ENCODE assay signal across 8 mouse cellular contexts in the genomic region with DNA sequence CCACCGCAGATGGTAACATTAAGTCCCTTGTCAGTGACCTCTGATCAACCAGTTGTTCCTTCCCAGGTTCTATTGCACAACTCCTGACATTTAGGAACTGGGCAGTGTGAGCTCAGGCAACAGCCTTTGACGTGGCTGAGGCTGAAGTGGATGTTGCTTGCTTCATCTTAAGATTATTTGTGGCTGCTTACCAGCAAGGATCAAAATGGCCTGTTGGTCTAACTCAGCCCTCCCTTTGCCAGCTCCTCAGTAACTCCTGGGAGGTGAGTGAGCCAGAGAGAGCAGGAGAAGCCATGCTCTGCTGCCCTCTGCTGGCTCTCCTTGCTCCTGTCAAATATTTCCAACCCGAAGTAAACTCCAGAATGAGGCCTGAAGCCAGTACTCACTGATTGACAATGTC.
A peak's percentile ranks its signal among the peaks of the same experiment; 100 is the strongest.
DNase-seq lines count a peak whose midpoint lies in the region; ATAC-seq and TF ChIP-seq lines count a peak whose summit lies in the region.

No protein-coding gene starts in this region.

- H3K9ac ChIP-seq in limb, embryonic 14.5 days (ENCODE audit: low read depth, low read length, severe bottlenecking) = no peak overlapping the region

- H3K27me3 ChIP-seq in limb, embryonic 14.5 days (ENCODE audit: control insufficient read depth, insufficient read depth, low read length) = no peaks in the 10 kb centered on the region
- H3K27me3 ChIP-seq in myocyte (ENCODE audit: control insufficient read depth, insufficient read depth, insufficient read length) = no peaks in the 10 kb centered on the region

- WGBS in limb, embryonic 14.5 days = 38% methylated on average over 3 of the region's 3 CpGs

- no peaks in the 10 kb centered on the region for H3K79me2 ChIP-seq in myocyte (ENCODE audit: control insufficient read depth, insufficient read depth)

- H3K4me2 ChIP-seq in limb, embryonic 14.5 days (replicated peaks; ENCODE audit: low read depth, low read length, severe bottlenecking) = no peak overlapping the region
- H3K4me2 ChIP-seq in myocyte (ENCODE audit: low read depth) = no peak overlapping the region

- no peaks in the 10 kb centered on the region for H3K4me1 ChIP-seq in limb, embryonic 14.5 days (ENCODE audit: control insufficient read depth, insufficient read depth, low read length)

- H3K27ac ChIP-seq in limb, embryonic 14.5 days (replicated peaks; ENCODE audit: low read depth, low read length) = no peak overlapping the region

- intact Hi-C loops in gastrocnemius, postnatal 36 days (cut with DNase I) = no loop called here

- H3ac ChIP-seq in myocyte (ENCODE audit: control insufficient read depth, insufficient read length) = no peak overlapping the region

- peak; percentile 35 for DNase-seq in 3134 (ENCODE audit: extremely low read depth, insufficient read length, low spot score)
- peak; percentile 84 to 94 for DNase-seq in adrenal gland, adult (ENCODE audit: inconsistent age in 2 of 2, low spot score in 1 of 2)
- peak; percentile 83 for DNase-seq in embryo, embryonic 10 days (ENCODE audit: low spot score)
- DNase-seq in gastrocnemius, postnatal 36 days = peak; percentile 67 to 70
- DNase-seq in kidney, adult 9 months = peak; percentile 89
- peak; percentile 91 for DNase-seq in limb, embryonic 14.5 days (ENCODE audit: low spot score)
- DNase-seq in spleen, postnatal 4 days (ENCODE audit: low spot score in 2 of 2) = peak; percentile 54 to 79

- no peaks in the 10 kb centered on the region for H3K9me3 ChIP-seq in limb, embryonic 14.5 days (ENCODE audit: control insufficient read depth, low read length)

- H3K4me3 ChIP-seq in limb, embryonic 14.5 days (replicated peaks; ENCODE audit: low read length) = no peak overlapping the region
- H3K4me3 ChIP-seq in myocyte = no peak overlapping the region

- TF ChIP-seq POLR2A in limb, embryonic 14.5 days (IDR thresholded peaks at IDR 0.05; ENCODE audit: borderline replicate concordance, extremely low read depth, insufficient read depth, insufficient read length) = no peak
- no peak for TF ChIP-seq POLR2A in myocyte (IDR thresholded peaks at IDR 0.05; ENCODE audit: insufficient read length, low read depth)

- H3K36me3 ChIP-seq in limb, embryonic 14.5 days (ENCODE audit: control insufficient read depth, insufficient read depth, low read length) = no peaks in the 10 kb centered on the region
- H3K36me3 ChIP-seq in myocyte (ENCODE audit: control insufficient read depth, insufficient read depth) = no peaks in the 10 kb centered on the region

- ATAC-seq in limb, embryonic 14.5 days (ENCODE audit: low FRiP score, low read depth) = peak; percentile 32; the same call in 1 of the 2 replicates

TF ChIP-seq in myocyte, 11 proteins besides CTCF, POLR2A, EP300 and RAD21:
- no peak for TF ChIP-seq TCF12 (IDR thresholded peaks at IDR 0.05; ENCODE audit: insufficient read depth, poor library complexity, severe bottlenecking)
- TF ChIP-seq SRF (IDR thresholded peaks at IDR 0.05; ENCODE audit: control insufficient read depth, insufficient read length, low read depth) = no peak
- peak; percentile 56 for TF ChIP-seq CEBPB (IDR thresholded peaks at IDR 0.05; ENCODE audit: insufficient read depth, poor library complexity, severe bottlenecking)
- TF ChIP-seq POLR2AphosphoS2 (IDR thresholded peaks at IDR 0.05; ENCODE audit: insufficient read length, low read depth) = no peak

Comparison
In these comparisons a context has a peak if more than half of its experiments do, and no peak if none do; other contexts are left out.
1. DNase-seq: peak in every context shown above with its lines; median percentile 91 in limb, embryonic 14.5 days; 89 in adrenal gland, adult; 89 in kidney, adult 9 months; 83 in embryo, embryonic 10 days; 68 in gastrocnemius, postnatal 36 days; 66 in spleen, postnatal 4 days; 35 in 3134.